Mouse (Mus musculus): ENCODE results near the gene Zfp975. TPM values are rescaled to one million over a fixed set of nuclear protein-coding genes. Genes with fewer than 3 reads are reported as not detected.

Gene Zfp975
- polyA plus RNA-seq, 1 experiment from 2014 or later: 10.1 TPM

Other genes with a start within 250 kb of the Zfp975 start
- not detected in 2 replicates for gene 4933421I07Rik, start 244.6 kb downstream of the Zfp975 start, polyA plus RNA-seq (2015; fragmentation: Nextera tagmentation; extraction: Ambion mirVana)
- gene Zfp141, start 187.0 kb downstream of the Zfp975 start, polyA plus RNA-seq (2015; fragmentation: Nextera tagmentation; extraction: Ambion mirVana): 8.2 TPM in 2 replicates
- gene Gm21028, start 114.2 kb downstream of the Zfp975 start, polyA plus RNA-seq (2015; fragmentation: Nextera tagmentation; extraction: Ambion mirVana): not detected in 2 replicates
- gene Zfp977, start 100.2 kb downstream of the Zfp975 start, polyA plus RNA-seq (2015; fragmentation: Nextera tagmentation; extraction: Ambion mirVana): 2.2 and 2.5 TPM in 2 replicates
- 5.2 and 5.4 TPM in 2 replicates for gene Zfp976, start 50.2 kb downstream of the Zfp975 start, polyA plus RNA-seq (2015; fragmentation: Nextera tagmentation; extraction: Ambion mirVana)
- not detected in 2 replicates for gene Gm17067, start 34.3 kb upstream of the Zfp975 start, polyA plus RNA-seq (2015; fragmentation: Nextera tagmentation; extraction: Ambion mirVana)
- gene Vmn2r62, start 100.8 kb upstream of the Zfp975 start, polyA plus RNA-seq (2015; fragmentation: Nextera tagmentation; extraction: Ambion mirVana): not detected in 2 replicates
- not detected in 2 replicates for gene Gm2381, start 174.5 kb upstream of the Zfp975 start, polyA plus RNA-seq (2015; fragmentation: Nextera tagmentation; extraction: Ambion mirVana)
- gene Vmn2r63, start 241.1 kb upstream of the Zfp975 start, polyA plus RNA-seq (2015; fragmentation: Nextera tagmentation; extraction: Ambion mirVana): not detected in 2 replicates

Measured in lung, embryonic 15.5 days (tissue).